Mouse (Mus musculus): Measurements from ENCODE around the gene Hcar2. TPM values are rescaled to one million over a fixed set of nuclear protein-coding genes. Genes with fewer than 3 reads are reported as not detected.

Gene Hcar2
- polyA plus RNA-seq (2012; rRNA removed; ENCODE audit: low replicate concordance): 20.7 and 39.8 TPM in 2 replicates

GRCm38 (mm10) chr5:123865365-123865764 is at the start of gene Hcar2:
TSS of gene Hcar2 (minus strand) at chr5:123865499.

GRCm38 (mm10) chr5:123906976-123907630 is 41.8 kb upstream of the Hcar2 start, which contains the start of gene Denr:
TSS of gene Denr (plus strand) at chr5:123907175.

DNA sequence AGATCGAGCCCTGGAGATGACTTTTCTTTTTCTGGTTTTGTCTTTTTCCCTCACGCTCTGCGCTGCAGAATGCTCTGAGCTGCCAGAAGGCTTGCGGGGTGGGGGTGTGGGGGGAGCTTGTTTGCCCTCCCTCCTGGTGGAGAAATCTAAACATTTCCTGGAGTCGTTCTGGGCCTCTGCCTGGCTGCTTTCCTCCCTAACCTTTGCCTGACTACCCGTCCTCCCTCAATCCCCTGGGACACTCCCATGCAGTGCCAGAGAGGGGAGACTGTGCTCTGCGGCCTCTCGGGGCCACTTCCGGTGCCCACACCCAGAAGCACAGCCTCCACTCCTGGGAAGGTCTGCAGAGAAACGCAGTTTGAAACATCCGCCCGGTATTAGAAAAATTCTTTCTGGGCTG is 14.6 kb upstream of the Hcar2 start, which contains the start of gene Hcar1:
Gene Hcar1 (minus strand): TSS at position 93 of the 400 bp plus-strand sequence.

Other genes starting within 250 kb of the Hcar2 start
- 18.1 and 36.1 TPM in 2 replicates for gene Clip1, start 180.9 kb downstream of the Hcar2 start, polyA plus RNA-seq (2012; rRNA removed; ENCODE audit: low replicate concordance)
- 17.7 and 30.9 TPM in 2 replicates for gene Zcchc8, start 144.4 kb downstream of the Hcar2 start, polyA plus RNA-seq (2012; rRNA removed; ENCODE audit: low replicate concordance)
- 7.7 and 16.7 TPM in 2 replicates for gene Rsrc2, start 116.1 kb downstream of the Hcar2 start, polyA plus RNA-seq (2012; rRNA removed; ENCODE audit: low replicate concordance)
- 0.22 and 0.45 TPM in 2 replicates for gene Kntc1, start 115.8 kb downstream of the Hcar2 start, polyA plus RNA-seq (2012; rRNA removed; ENCODE audit: low replicate concordance)
- 56.6 and 69.7 TPM in 2 replicates for gene Hcar1, start 14.5 kb upstream of the Hcar2 start, polyA plus RNA-seq (2012; rRNA removed; ENCODE audit: low replicate concordance)
- gene Denr, start 41.7 kb upstream of the Hcar2 start, polyA plus RNA-seq (2012; rRNA removed; ENCODE audit: low replicate concordance): 9.1 and 10.4 TPM in 2 replicates
- gene Gm43518, start 61.9 kb upstream of the Hcar2 start, polyA plus RNA-seq (2012; rRNA removed; ENCODE audit: low replicate concordance): 2.0 TPM in 1 of 2 replicates, not detected in the other
- 2.5 and 8.1 TPM in 2 replicates for gene Ccdc62, start 65.2 kb upstream of the Hcar2 start, polyA plus RNA-seq (2012; rRNA removed; ENCODE audit: low replicate concordance)
- 16.8 and 39.0 TPM in 2 replicates for gene Hip1r, start 108.1 kb upstream of the Hcar2 start, polyA plus RNA-seq (2012; rRNA removed; ENCODE audit: low replicate concordance)
- 36.0 and 89.6 TPM in 2 replicates for gene Vps37b, start 166.8 kb upstream of the Hcar2 start, polyA plus RNA-seq (2012; rRNA removed; ENCODE audit: low replicate concordance)
- 12.6 and 19.9 TPM in 2 replicates for gene Abcb9, start 230.3 kb upstream of the Hcar2 start, polyA plus RNA-seq (2012; rRNA removed; ENCODE audit: low replicate concordance)
- 51.2 and 96.8 TPM in 2 replicates for gene Ogfod2, start 246.8 kb upstream of the Hcar2 start, polyA plus RNA-seq (2012; rRNA removed; ENCODE audit: low replicate concordance)

Data from mammary gland, adult 2 months (tissue).